Mouse (Mus musculus) embryonic facial prominence, embryonic 12.5 days (tissue): ENCODE measurements around the gene Kcnh7. TPM values are rescaled to one million over a fixed set of nuclear protein-coding genes. Genes with fewer than 3 reads are reported as not detected.

Source experiments
- ATAC-seq: fragments of 200-750 bp; cut with Nextera tagmentation; 2 replicates; pipeline ENCODE4 v1.8.0; 2017; ENCODE audit not compliant: insufficient number of reproducible peaks, insufficient read depth, low FRiP score, low TSS enrichment
- H3K27ac ChIP-seq: fragments of 300-500 bp; sonication (generic); 2 replicates; pipeline ENCODE4 v1.5.1; 2016; ENCODE audit warnings: mild to moderate bottlenecking
- H3K27me3 ChIP-seq: fragments of 300-500 bp; sonication (generic); 2 replicates; pipeline ENCODE4 v1.6.1; 2016; ENCODE audit warnings: mild to moderate bottlenecking, moderate library complexity
- H3K36me3 ChIP-seq: fragments of 300-500 bp; sonication (generic); 2 replicates; pipeline ENCODE4 v1.6.1; 2016; ENCODE audit warnings: mild to moderate bottlenecking
- H3K4me1 ChIP-seq: fragments of 300-500 bp; sonication (generic); 2 replicates; pipeline ENCODE4 v1.6.1; 2016
- H3K4me2 ChIP-seq: fragments of 300-500 bp; sonication (generic); replicated peaks from 2 replicates; pipeline ENCODE4 v1.6.1; 2016; ENCODE audit warnings: mild to moderate bottlenecking, moderate library complexity
- H3K4me3 ChIP-seq: fragments of 300-500 bp; sonication (generic); 2 replicates; pipeline ENCODE4 v1.5.1; 2016; ENCODE audit warnings: mild to moderate bottlenecking
- H3K9ac ChIP-seq: fragments of 300-500 bp; sonication (generic); 2 replicates; pipeline ENCODE4 v1.6.1; 2016; ENCODE audit warnings: mild to moderate bottlenecking, moderate library complexity
- H3K9me3 ChIP-seq: fragments of 300-500 bp; sonication (generic); 2 replicates; pipeline ENCODE4 v1.6.1; 2016; ENCODE audit warnings: mild to moderate bottlenecking, moderate library complexity
- WGBS: fragments of 180-500 bp; shearing (Covaris S2); methylation state at CpG from one replicate; pipeline ENCODE4 v1.1.7; 2016; 5-methylcytosine and 5-hydroxymethylcytosine counted together
- polyA plus RNA-seq: library from polyadenylated mRNA; unstranded; fragments of >200 nt; fragmentation: Nextera tagmentation; extraction: Ambion mirVana; gene quantifications from 2 replicates; pipeline ENCODE4 v1.2.1, GENCODE M21; 2016

Gene Kcnh7
- polyA plus RNA-seq, 1 experiment from 2014 or later = 1.2 TPM

GRCm38 (mm10) chr2:62660565-62660964, 523.5 kb downstream of the Kcnh7 start:
- ATAC-seq = no peak
- Histone ChIP-seq H3K9me3 (no peaks in the 10 kb centered on the region), H3K4me1 (no peaks in the 10 kb centered on the region), H3K9ac (no peak overlapping the region), H3K27me3 (peaks cover 6% of the 10 kb centered on the region; the same call in 1 of the 2 replicates), H3K36me3 (no peaks in the 10 kb centered on the region), H3K27ac (no peak overlapping the region), H3K4me2 (no peak overlapping the region), H3K4me3 (no peak overlapping the region)
- WGBS = 56% methylated on average over 6 of the region's 6 CpGs

GRCm38 (mm10) chr2:62656072-62656471, 528.0 kb downstream of the Kcnh7 start:
- WGBS = 76% methylated on average over 1 of the region's 1 CpGs
- Histone ChIP-seq H3K27me3 (no peaks in the 10 kb centered on the region), H3K27ac (no peak overlapping the region), H3K36me3 (no peaks in the 10 kb centered on the region), H3K9me3 (no peaks in the 10 kb centered on the region), H3K9ac (no peak overlapping the region), H3K4me2 (no peak overlapping the region), H3K4me1 (no peaks in the 10 kb centered on the region), H3K4me3 (no peak overlapping the region)
- no peak for ATAC-seq

- H3K36me3 ChIP-seq = no peaks in the 10 kb centered on the region
- 43% methylated on average over 7 of the region's 7 CpGs for WGBS
- H3K27me3 ChIP-seq = no peaks in the 10 kb centered on the region
- no peak overlapping the region for H3K4me3 ChIP-seq
- no peak overlapping the region for H3K9ac ChIP-seq
- no peak overlapping the region for H3K4me2 ChIP-seq
- no peak overlapping the region for H3K27ac ChIP-seq
- no peak for ATAC-seq
- no peaks in the 10 kb centered on the region for H3K4me1 ChIP-seq
- no peaks in the 10 kb centered on the region for H3K9me3 ChIP-seq
These were observed 529.4 kb downstream of the Kcnh7 start for GRCm38 (mm10) chr2:62654519-62655338.

GRCm38 (mm10) chr2:62652466-62652865, 531.6 kb downstream of the Kcnh7 start:
- Histone ChIP-seq H3K4me2 (no peak overlapping the region), H3K9me3 (no peaks in the 10 kb centered on the region), H3K27ac (no peak overlapping the region), H3K9ac (no peak overlapping the region), H3K36me3 (no peaks in the 10 kb centered on the region), H3K27me3 (no peaks in the 10 kb centered on the region), H3K4me1 (no peaks in the 10 kb centered on the region), H3K4me3 (no peak overlapping the region)
- WGBS = 72% methylated on average over 4 of the region's 4 CpGs
- no peak for ATAC-seq

- no peak overlapping the region for H3K27ac ChIP-seq
- H3K9ac ChIP-seq = no peak overlapping the region
- H3K4me3 ChIP-seq = no peak overlapping the region
- H3K27me3 ChIP-seq = no peaks in the 10 kb centered on the region
- 78% methylated on average over 4 of the region's 4 CpGs for WGBS
- H3K4me1 ChIP-seq = no peaks in the 10 kb centered on the region
- ATAC-seq = no peak
- H3K9me3 ChIP-seq = no peaks in the 10 kb centered on the region
- no peak overlapping the region for H3K4me2 ChIP-seq
- no peaks in the 10 kb centered on the region for H3K36me3 ChIP-seq
These were observed 532.2 kb downstream of the Kcnh7 start for GRCm38 (mm10) chr2:62651890-62652289.

GRCm38 (mm10) chr2:62646671-62647289, 537.3 kb downstream of the Kcnh7 start:
- WGBS = 25% methylated on average over 6 of the region's 6 CpGs
- Histone ChIP-seq H3K27me3 (0 out of 2 replicates have a peak, but pooled peaks cover 2% of the 10 kb centered on the region), H3K9ac (peak overlapping the region; percentile 48; the same call in 1 of the 2 replicates), H3K4me3 (peak overlapping the region; percentile 51), H3K4me1 (no peaks in the 10 kb centered on the region), H3K27ac (no peak overlapping the region), H3K9me3 (no peaks in the 10 kb centered on the region), H3K4me2 (peak overlapping the region; percentile 74), H3K36me3 (no peaks in the 10 kb centered on the region)
- ATAC-seq = no peak

GRCm38 (mm10) chr2:62646014-62646645, 538.0 kb downstream of the Kcnh7 start, which contains the start of gene Ifih1:
Gene Ifih1 (minus strand): TSS chr2:62646255.
- Histone ChIP-seq H3K27ac (no peak within 1 kb of the TSS), H3K9me3 (no peaks in the 10 kb centered on the region), H3K27me3 (0 out of 2 replicates have a peak, but pooled peaks cover 2% of the 10 kb centered on the region), H3K9ac (peak within 1 kb of the TSS; percentile 48), H3K4me3 (peak within 1 kb of the TSS; percentile 51), H3K36me3 (no peaks in the 10 kb centered on the region), H3K4me1 (no peaks in the 10 kb centered on the region), H3K4me2 (peak within 1 kb of the TSS; percentile 74)
- peak; percentile 78 for ATAC-seq
- under 1% methylated on average over 30 of the region's 30 CpGs for WGBS

- H3K27ac ChIP-seq = no peak overlapping the region
- 0 out of 2 replicates have a peak, but pooled peaks cover 2% of the 10 kb centered on the region for H3K27me3 ChIP-seq
- H3K36me3 ChIP-seq = no peaks in the 10 kb centered on the region
- ATAC-seq = peak; percentile 59; the same call in 1 of the 2 replicates
- H3K9me3 ChIP-seq = no peaks in the 10 kb centered on the region
- peak overlapping the region; percentile 48 for H3K9ac ChIP-seq
- peak overlapping the region; percentile 74 for H3K4me2 ChIP-seq
- H3K4me3 ChIP-seq = peak overlapping the region; percentile 51
- WGBS = 32% methylated on average over 12 of the region's 12 CpGs
- no peaks in the 10 kb centered on the region for H3K4me1 ChIP-seq
These were observed 538.6 kb downstream of the Kcnh7 start for GRCm38 (mm10) chr2:62645475-62645874.

GRCm38 (mm10) chr2:62644891-62645290, 539.2 kb downstream of the Kcnh7 start:
- Histone ChIP-seq H3K4me3 (no peak overlapping the region), H3K27ac (no peak overlapping the region), H3K4me2 (no peak overlapping the region), H3K9ac (no peak overlapping the region), H3K4me1 (no peaks in the 10 kb centered on the region), H3K9me3 (no peaks in the 10 kb centered on the region), H3K27me3 (0 out of 2 replicates have a peak, but pooled peaks cover 2% of the 10 kb centered on the region), H3K36me3 (no peaks in the 10 kb centered on the region)
- no peak for ATAC-seq
- 83% methylated on average over 5 of the region's 5 CpGs for WGBS
